Mouse (Mus musculus): ENCODE results near the gene Tm4sf20.

Gene Tm4sf20

GRCm38 (mm10) chr1:82779388-82779966 is 11.2 kb upstream of the Tm4sf20 start:
- no peak for DNase-seq (ENCODE audit: low read depth, low spot score)

DNA sequence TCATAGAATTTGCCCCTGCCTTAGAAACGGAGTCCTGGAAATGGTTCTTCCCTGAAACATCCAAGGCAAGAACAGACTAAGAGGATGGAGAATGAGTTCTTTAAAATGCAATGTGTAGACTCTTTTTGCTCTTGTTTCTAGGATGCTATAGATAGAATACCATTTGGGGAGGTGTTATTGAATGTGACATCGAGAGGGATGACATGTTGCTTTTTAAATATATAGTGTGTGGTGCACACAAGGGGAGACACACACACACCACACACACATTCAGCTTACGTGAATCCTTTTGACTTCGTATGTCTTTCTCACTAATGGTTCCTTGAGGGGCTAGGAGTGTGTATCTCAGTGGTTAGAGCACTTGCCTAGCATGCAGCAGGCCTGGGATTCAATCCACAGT is 7.0 kb upstream of the Tm4sf20 start:
- DNase-seq (ENCODE audit: low read depth, low spot score) = no peak

GRCm38 (mm10) chr1:82773208-82773607 is 4.9 kb upstream of the Tm4sf20 start:
- DNase-seq (ENCODE audit: low read depth, low spot score) = no peak

GRCm38 (mm10) chr1:82772428-82772827 is 4.2 kb upstream of the Tm4sf20 start:
- no peak for DNase-seq (ENCODE audit: low read depth, low spot score)

DNA sequence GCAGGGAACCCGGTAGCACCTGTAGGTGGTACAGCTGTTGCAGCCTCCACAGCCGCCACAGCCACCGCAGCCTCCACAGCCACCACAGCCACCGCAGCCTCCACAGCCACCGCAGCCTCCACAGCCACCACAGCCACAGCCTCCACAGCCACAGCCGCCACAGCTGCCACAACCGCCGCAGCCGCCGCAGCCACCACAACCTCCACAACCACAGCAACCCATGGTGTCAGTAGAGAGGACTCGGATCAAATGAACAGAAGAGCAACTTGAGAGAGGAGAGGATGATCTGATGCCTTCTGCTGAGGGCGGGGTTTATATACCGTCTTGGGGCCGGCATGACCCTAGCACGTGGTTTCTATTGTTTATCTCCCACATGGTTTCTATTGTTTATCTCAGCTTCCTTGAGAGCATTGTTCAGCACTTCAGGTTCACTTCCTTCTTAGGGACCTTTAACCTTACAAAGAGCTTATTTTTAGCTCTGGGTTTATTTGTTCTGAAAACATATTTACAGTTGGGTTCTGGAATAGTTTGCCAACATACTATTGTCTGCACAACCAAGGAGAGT is 2.8 kb upstream of the Tm4sf20 start, which contains the start of gene Gm47791:
Gm47791 (minus strand) TSS at position 222 of the 565 bp plus-strand sequence.
- no peak for DNase-seq (ENCODE audit: low read depth, low spot score)

DNA sequence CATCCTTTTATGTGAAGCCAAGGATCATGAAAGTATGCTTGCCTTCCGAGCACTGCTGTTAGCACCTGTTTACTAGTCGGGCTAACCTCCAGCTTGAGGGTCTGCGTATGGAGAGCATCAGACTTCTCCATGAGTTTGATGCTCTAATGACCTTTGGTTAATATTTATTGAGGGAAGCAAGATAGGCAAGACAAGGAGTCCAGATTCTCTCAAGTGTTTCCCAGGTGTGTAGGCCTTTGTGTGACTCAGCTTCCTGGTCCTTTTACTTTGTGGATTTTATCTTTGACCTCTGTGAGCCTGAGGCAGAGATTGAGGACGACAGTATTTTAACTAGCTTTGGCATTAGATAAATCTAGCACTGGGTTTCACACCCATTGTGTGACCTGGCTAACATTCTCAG is 1.6 kb downstream of the Tm4sf20 start:
- no peak for DNase-seq (ENCODE audit: low read depth, low spot score)

DNA sequence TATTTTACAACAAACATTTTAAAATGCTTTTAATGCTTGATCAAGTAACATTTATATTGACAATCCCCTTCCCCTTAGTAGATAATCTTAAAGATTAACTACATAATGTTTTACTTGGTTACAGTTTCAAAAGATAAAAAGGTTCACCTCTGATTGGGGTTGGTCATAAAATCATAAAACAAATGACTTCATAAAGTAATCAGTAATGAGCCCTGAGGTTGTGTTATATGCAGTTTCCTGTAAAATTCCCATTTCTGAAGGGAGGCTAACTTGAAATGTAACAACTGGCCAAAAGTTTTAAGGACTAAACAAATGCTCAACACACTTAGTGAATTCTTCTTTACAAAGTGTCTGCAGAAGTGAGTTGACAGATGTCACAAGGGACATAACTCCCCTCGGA is 2.0 kb downstream of the Tm4sf20 start:
- no peak for DNase-seq (ENCODE audit: low read depth, low spot score)

DNA sequence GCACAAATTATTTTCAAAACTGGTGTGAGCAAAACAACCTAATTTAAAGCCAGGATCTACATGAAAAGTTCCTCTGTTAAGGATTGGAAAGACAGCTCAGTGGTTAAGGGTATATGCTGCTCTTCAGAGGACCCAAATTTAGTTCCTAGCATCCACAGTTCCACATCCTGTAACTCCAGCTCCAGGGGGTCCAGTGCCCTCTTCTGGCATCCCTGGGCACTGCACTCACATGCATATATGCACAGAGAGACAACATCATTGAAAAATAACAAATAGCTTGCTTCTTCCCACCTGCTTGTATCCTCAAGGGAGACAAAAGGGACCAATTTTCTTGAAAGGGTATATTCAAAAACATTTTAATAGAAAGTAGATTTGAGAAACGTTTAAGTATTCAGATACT is 6.0 kb downstream of the Tm4sf20 start:
- no peak for DNase-seq (ENCODE audit: low read depth, low spot score)

DNA sequence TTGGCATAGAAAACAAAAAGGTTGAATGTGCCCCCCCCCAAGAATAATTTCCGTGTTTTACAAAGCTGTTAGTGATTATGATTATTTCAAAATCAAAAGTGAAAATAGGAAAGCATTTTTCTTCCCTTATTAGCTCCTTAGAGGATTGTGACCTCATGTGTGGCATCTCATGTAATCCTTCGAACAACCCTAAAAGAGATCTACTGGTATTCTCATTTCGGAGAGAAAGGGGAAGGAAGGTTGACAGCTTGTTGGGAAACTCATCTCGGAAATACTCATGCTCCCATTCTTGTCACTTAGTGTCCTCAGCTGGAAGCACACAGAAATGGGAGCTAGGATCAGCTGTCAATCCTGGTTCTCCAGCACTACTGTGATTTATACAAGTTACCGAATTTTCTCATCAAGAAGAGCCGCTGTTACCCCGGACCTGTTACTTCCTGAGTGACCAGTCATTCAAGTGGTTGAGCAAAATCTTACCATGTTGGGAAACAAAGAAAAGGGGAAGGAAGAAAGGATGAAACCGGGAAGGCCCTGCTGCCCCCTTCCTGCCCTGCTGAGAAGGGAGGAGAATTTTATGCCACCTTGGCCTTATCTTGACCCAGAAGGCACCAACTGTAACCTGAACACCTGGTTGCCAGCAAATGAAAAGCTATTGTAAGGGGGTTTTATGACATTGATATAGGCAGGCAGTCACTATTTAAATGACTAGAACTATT is 6.6 kb downstream of the Tm4sf20 start:
- no peak for DNase-seq (ENCODE audit: low read depth, low spot score)

GRCm38 (mm10) chr1:82759520-82759919 is 8.7 kb downstream of the Tm4sf20 start:
- peak; percentile 4 for DNase-seq (ENCODE audit: low read depth, low spot score)

GRCm38 (mm10) chr1:82747714-82748452 is 20.4 kb downstream of the Tm4sf20 start:
- DNase-seq (ENCODE audit: low read depth, low spot score) = no peak

GRCm38 (mm10) chr1:82746408-82746807 is 21.9 kb downstream of the Tm4sf20 start:
- no peak for DNase-seq (ENCODE audit: low read depth, low spot score)

DNA sequence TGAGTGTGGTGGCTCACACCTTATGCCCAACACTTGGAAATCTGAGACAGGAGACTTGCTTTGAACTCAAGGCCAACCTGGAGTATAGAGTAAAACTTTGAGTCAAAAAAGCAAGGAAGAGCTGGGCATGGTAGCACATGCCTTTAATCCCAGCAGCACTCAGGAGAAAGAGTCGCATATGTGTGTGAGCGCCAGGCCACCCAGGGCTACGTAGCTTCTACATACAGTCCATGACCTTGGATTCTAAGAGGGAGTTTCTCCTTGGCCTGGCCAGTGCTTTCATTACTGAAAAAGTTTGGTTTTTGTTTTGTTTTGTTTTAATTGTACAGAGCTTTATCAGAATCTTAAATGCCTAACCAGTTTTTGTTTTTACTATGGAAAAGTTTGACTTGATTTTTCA is 24.3 kb downstream of the Tm4sf20 start:
- DNase-seq (ENCODE audit: low read depth, low spot score) = no peak

DNA sequence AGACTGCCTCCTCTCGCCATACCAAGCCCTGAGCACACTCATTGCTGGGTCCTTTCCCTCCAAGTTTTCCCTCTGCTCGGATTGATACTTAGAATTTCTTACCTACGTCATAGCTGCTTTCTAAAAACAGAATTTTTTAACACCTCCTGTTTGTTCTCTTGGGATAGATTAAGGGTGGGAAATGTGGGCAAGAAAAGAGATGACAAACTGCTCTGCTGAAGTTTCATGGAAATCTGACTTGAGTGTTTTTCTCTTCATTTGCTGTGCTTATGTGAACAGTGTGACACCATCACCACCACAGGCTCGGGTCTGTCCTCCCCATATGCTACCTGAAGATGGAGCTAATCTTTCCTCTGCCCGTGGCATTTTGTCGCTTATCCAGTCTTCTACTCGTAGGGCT is 26.7 kb downstream of the Tm4sf20 start:
- DNase-seq (ENCODE audit: low read depth, low spot score) = no peak

DNA sequence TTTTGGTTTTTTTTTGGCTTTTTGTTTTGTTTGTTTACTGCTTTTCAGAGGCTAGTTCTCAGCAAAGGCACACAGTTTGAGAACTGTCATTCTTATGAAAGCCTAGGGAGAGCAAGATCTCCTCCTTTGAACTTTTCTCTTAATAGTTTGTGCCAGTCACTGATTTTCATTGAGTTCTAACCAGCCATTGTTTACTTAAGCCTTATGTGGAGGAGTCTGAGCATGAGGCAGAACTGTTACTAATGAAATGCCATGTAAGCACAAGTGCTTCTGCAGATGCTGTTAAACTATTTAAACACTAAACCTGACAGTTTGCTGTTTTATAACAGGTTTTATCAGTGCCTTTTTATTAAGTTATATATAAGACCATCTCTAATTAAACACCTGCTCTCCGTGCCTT is 30.2 kb downstream of the Tm4sf20 start:
- DNase-seq (ENCODE audit: low read depth, low spot score) = no peak

- DNase-seq (ENCODE audit: low read depth, low spot score) = no peak
Observed at GRCm38 (mm10) chr1:82733357-82733756, 34.9 kb downstream of the Tm4sf20 start.

DNA sequence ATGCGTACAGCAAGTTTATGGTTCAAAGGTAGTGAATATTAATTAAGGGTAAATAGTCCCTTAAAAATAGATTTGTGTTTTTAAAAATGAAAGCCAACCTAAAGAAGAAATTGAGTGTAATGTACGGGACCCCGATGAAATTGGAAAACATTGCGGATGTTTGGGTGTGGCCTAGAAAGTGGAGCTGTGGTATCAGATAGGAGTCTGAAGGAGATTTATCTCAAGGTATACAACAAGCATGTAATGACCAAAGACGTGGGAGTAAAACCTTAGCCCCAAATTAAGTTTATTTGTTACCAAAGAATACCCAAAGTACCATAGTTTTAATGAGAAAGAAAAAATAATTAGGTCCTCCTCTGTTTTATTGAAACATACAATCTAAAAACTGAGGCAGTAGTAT is 41.8 kb downstream of the Tm4sf20 start:
- no peak for DNase-seq (ENCODE audit: low read depth, low spot score)

DNA sequence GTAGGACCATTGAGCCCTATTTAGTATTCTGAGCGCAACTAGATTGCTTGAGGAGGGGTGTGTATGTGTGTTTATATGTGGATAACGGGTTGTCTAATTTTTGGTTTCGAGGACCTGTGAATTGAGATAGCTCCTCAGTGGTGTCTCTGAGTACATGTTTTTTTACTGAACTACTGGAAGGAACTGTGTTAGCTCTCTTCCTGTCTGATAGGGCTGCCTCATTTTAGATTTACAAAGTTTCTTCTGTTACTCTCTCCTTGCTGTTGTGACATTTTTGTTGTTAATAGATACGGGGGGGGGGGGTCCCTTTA is 42.4 kb downstream of the Tm4sf20 start:
- DNase-seq (ENCODE audit: low read depth, low spot score) = no peak

DNA sequence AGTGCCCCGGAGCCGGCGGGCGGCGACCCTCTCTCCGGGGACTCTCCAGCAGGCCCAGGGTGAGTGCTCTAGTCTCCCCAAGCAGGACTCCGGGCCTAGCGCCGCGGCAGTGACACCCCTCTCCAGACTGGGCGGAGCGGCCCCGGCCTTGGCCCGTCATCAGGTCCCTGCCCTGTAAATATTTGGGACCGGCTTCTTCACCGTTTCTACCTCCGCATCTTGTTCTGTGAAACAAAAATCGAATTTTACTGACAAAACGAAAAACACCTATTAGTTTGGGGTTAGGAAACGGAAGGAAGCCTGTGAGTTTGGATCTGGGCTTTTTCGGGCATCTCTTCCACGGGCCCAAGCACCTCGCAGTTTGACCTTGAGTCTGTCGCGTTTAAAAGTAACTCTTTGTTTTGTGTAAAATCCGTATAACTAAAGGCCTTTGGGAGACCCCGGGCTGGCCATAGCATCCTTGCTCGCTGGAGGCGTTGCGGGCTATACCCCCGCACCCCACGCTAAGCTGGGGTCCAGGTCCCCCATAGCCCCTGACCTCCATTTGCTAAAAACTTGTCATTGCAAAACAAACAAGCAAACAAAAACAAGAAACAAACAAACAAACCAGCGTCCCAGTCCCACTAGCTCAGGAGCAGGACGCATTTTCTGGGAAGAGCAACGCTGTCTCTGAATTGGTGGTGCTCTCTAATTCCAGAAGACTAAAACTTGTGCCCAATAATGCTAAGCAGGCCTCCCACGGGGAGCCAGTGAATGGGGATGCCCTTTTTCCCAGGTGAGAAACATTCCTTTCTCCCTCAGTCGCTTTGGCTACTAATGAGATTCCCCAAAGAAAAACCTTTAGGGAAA is 43.0 kb downstream of the Tm4sf20 start:
- DNase-seq (ENCODE audit: low read depth, low spot score) = peak; percentile 3

- DNase-seq (ENCODE audit: low read depth, low spot score) = peak; percentile 93
Observed at GRCm38 (mm10) chr1:82724339-82725025, 43.8 kb downstream of the Tm4sf20 start, which contains the start of gene Mff. TSS of gene Mff (plus strand) at chr1:82724890.

Data from mesoderm, embryonic 11.5 days (tissue).